Mouse (Mus musculus) ES-Bruce4 (cell line): ENCODE results near the gene 1700011L22Rik. TPM values are rescaled to one million over a fixed set of nuclear protein-coding genes. Genes with fewer than 3 reads are reported as not detected.

Source experiments
- H3K27ac ChIP-seq: 2 replicates; pipeline ENCODE4 v1.5.1; 2012; ENCODE audit warnings: low read length, inconsistent platforms; ENCODE audit not compliant: insufficient read depth
- H3K27me3 ChIP-seq: 2 replicates; pipeline ENCODE4 v1.6.1; 2012; ENCODE audit warnings: mild to moderate bottlenecking, low read length, inconsistent platforms; ENCODE audit not compliant: control insufficient read depth, poor library complexity, insufficient read depth, severe bottlenecking
- H3K36me3 ChIP-seq: 2 replicates; pipeline ENCODE4 v1.6.1; 2012; ENCODE audit warnings: inconsistent platforms, mild to moderate bottlenecking, low read length, moderate library complexity; ENCODE audit not compliant: control insufficient read depth, poor library complexity, insufficient read depth, severe bottlenecking
- H3K4me1 ChIP-seq: one replicate; pipeline ENCODE4 v1.8.1; 2011; ENCODE audit warnings: low read length; ENCODE audit not compliant: control insufficient read depth, insufficient read depth
- H3K4me3 ChIP-seq: 2 replicates; pipeline ENCODE4 v1.5.1; 2011; ENCODE audit warnings: low read depth, mild to moderate bottlenecking, low read length
- H3K9ac ChIP-seq: 2 replicates; pipeline ENCODE4 v1.6.1; 2012; ENCODE audit warnings: low read depth, mild to moderate bottlenecking, inconsistent platforms; ENCODE audit not compliant: poor library complexity, severe bottlenecking
- H3K9me3 ChIP-seq: replicated peaks from 2 replicates; pipeline ENCODE4 v1.6.1; 2012; ENCODE audit warnings: mild to moderate bottlenecking, low read length, inconsistent platforms; ENCODE audit not compliant: control insufficient read depth, poor library complexity, insufficient read depth, severe bottlenecking
- CTCF ChIP-seq: IDR thresholded peaks from one replicate; pipeline ENCODE4 v1.8.1; 2011; ENCODE audit warnings: low read depth, low read length
- EP300 ChIP-seq: IDR thresholded peaks from 2 replicates; pipeline ENCODE4 v1.6.1; 2011; ENCODE audit warnings: low read depth, low read length; ENCODE audit not compliant: insufficient read depth
- POLR2A ChIP-seq: IDR thresholded peaks from one replicate; pipeline ENCODE4 v1.8.1; 2011; ENCODE audit warnings: low read length; ENCODE audit not compliant: insufficient read depth
- polyA plus RNA-seq: library from polyadenylated mRNA; stranded (reverse); fragments of >200 nt; gene quantifications from 2 replicates; pipeline ENCODE4 v1.2.4, GENCODE M21; 2011; ENCODE audit warnings: low read depth; ENCODE audit not compliant: missing spikeins, insufficient read depth, insufficient read length

1700011L22Rik gene
- polyA plus RNA-seq, 1 experiment: not detected

- Histone ChIP-seq H3K4me3 (no peak overlapping the region), H3K4me1 (peaks cover 2% of the 10 kb centered on the region), H3K27ac (no peak overlapping the region), H3K9ac (no peak overlapping the region), H3K9me3 (no peaks in the 10 kb centered on the region), H3K27me3 (no peaks in the 10 kb centered on the region), H3K36me3 (no peaks in the 10 kb centered on the region)
- TF ChIP-seq CTCF (no peak), EP300 (no peak), POLR2A (no peak)
Measured at GRCm38 (mm10) chr8:79179678-79180077, 68.7 kb downstream of the 1700011L22Rik start.

GRCm38 (mm10) chr8:79175991-79176390 is 72.4 kb downstream of the 1700011L22Rik start:
- Histone ChIP-seq H3K27ac (no peak overlapping the region), H3K4me3 (no peak overlapping the region), H3K9me3 (no peaks in the 10 kb centered on the region), H3K36me3 (no peaks in the 10 kb centered on the region), H3K9ac (no peak overlapping the region), H3K27me3 (no peaks in the 10 kb centered on the region), H3K4me1 (peaks cover 2% of the 10 kb centered on the region)
- TF ChIP-seq EP300: no peak
- TF ChIP-seq CTCF: no peak
- no peak for TF ChIP-seq POLR2A

GRCm38 (mm10) chr8:79173606-79174005 is 74.8 kb downstream of the 1700011L22Rik start:
- no peak overlapping the region for H3K27ac ChIP-seq
- H3K4me3 ChIP-seq: no peak overlapping the region
- TF ChIP-seq POLR2A (no peak), EP300 (no peak), CTCF (no peak)
- H3K9ac ChIP-seq: no peak overlapping the region
- H3K36me3 ChIP-seq: no peaks in the 10 kb centered on the region
- H3K27me3 ChIP-seq: no peaks in the 10 kb centered on the region
- no peaks in the 10 kb centered on the region for H3K9me3 ChIP-seq
- H3K4me1 ChIP-seq: peaks cover 2% of the 10 kb centered on the region

DNA sequence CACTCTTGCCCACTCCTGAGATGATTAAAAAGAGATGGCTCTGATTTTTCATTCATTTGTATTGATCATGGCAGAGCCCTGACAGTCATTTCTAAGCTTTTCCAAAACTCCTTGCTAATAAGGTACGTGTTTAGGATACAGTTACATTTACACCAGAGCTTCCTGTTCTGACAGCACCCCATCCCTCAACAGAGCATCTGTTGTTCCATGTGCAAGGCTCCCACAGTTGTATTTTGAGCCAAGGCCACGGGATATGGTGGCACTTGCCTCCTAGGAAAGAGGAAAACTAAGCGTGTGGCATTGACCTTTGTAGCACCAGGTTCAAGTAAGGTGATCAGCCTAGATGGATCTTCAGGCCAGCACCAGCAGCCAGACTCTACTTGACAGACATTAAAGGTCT is 83.1 kb downstream of the 1700011L22Rik start:
- no peaks in the 10 kb centered on the region for H3K4me1 ChIP-seq
- H3K4me3 ChIP-seq: no peak overlapping the region
- H3K9me3 ChIP-seq: no peaks in the 10 kb centered on the region
- no peaks in the 10 kb centered on the region for H3K27me3 ChIP-seq
- H3K9ac ChIP-seq: no peak overlapping the region
- no peaks in the 10 kb centered on the region for H3K36me3 ChIP-seq
- no peak overlapping the region for H3K27ac ChIP-seq
- no peak for TF ChIP-seq POLR2A
- TF ChIP-seq EP300: no peak
- no peak for TF ChIP-seq CTCF

DNA sequence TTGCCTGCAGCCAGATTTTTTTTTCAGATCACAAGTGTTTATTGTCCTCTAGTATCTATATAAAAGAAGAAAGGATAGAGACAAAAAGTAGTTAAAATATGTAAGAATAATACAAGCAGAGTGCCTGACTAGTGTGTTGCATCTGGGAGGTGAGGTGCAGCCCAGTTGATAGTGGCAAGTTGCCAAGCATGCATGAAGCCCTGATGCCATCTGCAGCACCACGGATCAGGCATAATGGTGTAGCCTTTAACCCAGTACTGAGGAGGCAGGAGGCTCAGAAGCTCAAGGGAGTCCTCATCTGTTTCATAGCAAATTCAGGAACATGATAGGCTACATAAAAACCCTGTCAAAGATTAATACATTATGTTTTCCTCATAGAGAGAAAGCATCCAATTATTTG is 84.0 kb downstream of the 1700011L22Rik start:
- Histone ChIP-seq H3K27me3 (no peaks in the 10 kb centered on the region), H3K4me1 (no peaks in the 10 kb centered on the region), H3K9me3 (no peaks in the 10 kb centered on the region), H3K4me3 (no peak overlapping the region), H3K27ac (no peak overlapping the region), H3K36me3 (no peaks in the 10 kb centered on the region), H3K9ac (no peak overlapping the region)
- TF ChIP-seq POLR2A (no peak), EP300 (no peak), CTCF (no peak)

- H3K36me3 ChIP-seq: no peaks in the 10 kb centered on the region
- no peaks in the 10 kb centered on the region for H3K9me3 ChIP-seq
- no peak overlapping the region for H3K27ac ChIP-seq
- no peak overlapping the region for H3K4me3 ChIP-seq
- TF ChIP-seq POLR2A (no peak), EP300 (no peak), CTCF (no peak)
- no peaks in the 10 kb centered on the region for H3K27me3 ChIP-seq
- no peak overlapping the region for H3K9ac ChIP-seq
- peaks cover 3% of the 10 kb centered on the region for H3K4me1 ChIP-seq
Measured at GRCm38 (mm10) chr8:79162533-79163308, 85.6 kb downstream of the 1700011L22Rik start.
